ENCODE assay signal across 8 mouse cellular contexts in genomic region chr6:113427397-113427796, GRCm38 (mm10). TPM values are rescaled to one million over a fixed set of nuclear protein-coding genes. Genes with fewer than 3 reads are reported as not detected.
DNase-seq lines count a peak whose midpoint lies in the region; ATAC-seq lines count a peak whose summit lies in the region.

No protein-coding gene starts in this region.

- 0 out of 2 replicates have a peak, but pooled peaks cover 2% of the 10 kb centered on the region for H3K27me3 ChIP-seq in neural tube, embryonic 15.5 days (replicated peaks)

- no peak overlapping the region for H3K4me3 ChIP-seq in neural tube, embryonic 15.5 days (replicated peaks)

- peak; percentile 59 to 83 for DNase-seq in cerebellum, postnatal 14 days
- no peak for DNase-seq in cerebellum, adult 11-12 months
- peak; percentile 47 for DNase-seq in neural tube, embryonic 10.5 days (ENCODE audit: extremely low spot score, low spot score)
- peak; percentile 70 for DNase-seq in mesoderm, embryonic 11.5 days (ENCODE audit: low read depth, low spot score)
- DNase-seq in urinary bladder, adult 2 months (ENCODE audit: low spot score), result no peak
- DNase-seq in cerebellum, postnatal 36 days, result no peak

- H3K4me1 ChIP-seq in neural tube, embryonic 15.5 days, result no peaks in the 10 kb centered on the region

- H3K9me3 ChIP-seq in neural tube, embryonic 15.5 days (replicated peaks), result no peaks in the 10 kb centered on the region

- no peak overlapping the region for H3K9ac ChIP-seq in neural tube, embryonic 15.5 days (replicated peaks)

- H3K4me2 ChIP-seq in neural tube, embryonic 15.5 days, result no peak overlapping the region

- no peaks in the 10 kb centered on the region for H3K36me3 ChIP-seq in neural tube, embryonic 15.5 days

- WGBS in neural tube, embryonic 15.5 days, result 66% methylated on average over 3 of the region's 3 CpGs

- no peak overlapping the region for H3K27ac ChIP-seq in neural tube, embryonic 15.5 days (replicated peaks)

- ATAC-seq in neural tube, embryonic 15.5 days (ENCODE audit: low FRiP score), result no peak
- peak; percentile 65 for ATAC-seq in erythroblast, adult 5-6 weeks (replicated peaks; ENCODE audit: low FRiP score, poor library complexity, severe bottlenecking)

RNA-seq across cellular contexts. Expression of gene Cidec, which starts 8.2 kb away (rescaled TPM):
- 0.24 TPM in 1 of 2 replicates, not detected in the other for polyA plus RNA-seq in neural tube, embryonic 15.5 days (2015; fragmentation: Nextera tagmentation; extraction: Ambion mirVana)
- total RNA-seq in erythroblast, adult 5-6 weeks (2015; ENCODE audit: low replicate concordance), result not detected in 2 replicates
- total RNA-seq in erythroblast, adult 5-6 weeks (2017; ENCODE audit: low replicate concordance), result not detected in 2 replicates
- 31.0 and 68.5 TPM in 2 replicates for polyA plus RNA-seq in urinary bladder, adult 2 months (2012; rRNA removed)

RNA-seq across cellular contexts. Expression of gene Rpusd3, which starts 8.3 kb away (rescaled TPM):
- 20.0 and 24.6 TPM in 2 replicates for polyA plus RNA-seq in neural tube, embryonic 15.5 days (2015; fragmentation: Nextera tagmentation; extraction: Ambion mirVana)
- not detected in 2 replicates for total RNA-seq in erythroblast, adult 5-6 weeks (2015; ENCODE audit: low replicate concordance)
- total RNA-seq in erythroblast, adult 5-6 weeks (2017; ENCODE audit: low replicate concordance), result 2.8 TPM in 1 of 2 replicates, not detected in the other
- polyA plus RNA-seq in urinary bladder, adult 2 months (2012; rRNA removed), result 11.8 and 17.3 TPM in 2 replicates

RNA-seq across cellular contexts. Expression of gene Jagn1, which starts 15.0 kb away (rescaled TPM):
- 103 TPM in 2 replicates for polyA plus RNA-seq in neural tube, embryonic 15.5 days (2015; fragmentation: Nextera tagmentation; extraction: Ambion mirVana)
- total RNA-seq in erythroblast, adult 5-6 weeks (2015; ENCODE audit: low replicate concordance), result 8.1 and 14.4 TPM in 2 replicates
- 2.0 and 3.1 TPM in 2 replicates for total RNA-seq in erythroblast, adult 5-6 weeks (2017; ENCODE audit: low replicate concordance)
- 54.5 and 61.3 TPM in 2 replicates for polyA plus RNA-seq in urinary bladder, adult 2 months (2012; rRNA removed)

RNA-seq across cellular contexts. Expression of gene Il17re, which starts 30.9 kb away (rescaled TPM):
- polyA plus RNA-seq in neural tube, embryonic 15.5 days (2015; fragmentation: Nextera tagmentation; extraction: Ambion mirVana), result 0.50 and 1.5 TPM in 2 replicates
- 0.42 TPM in 1 of 2 replicates, not detected in the other for total RNA-seq in erythroblast, adult 5-6 weeks (2015; ENCODE audit: low replicate concordance)
- total RNA-seq in erythroblast, adult 5-6 weeks (2017; ENCODE audit: low replicate concordance), result 0.51 TPM in 1 of 2 replicates, not detected in the other
- 71.8 and 87.7 TPM in 2 replicates for polyA plus RNA-seq in urinary bladder, adult 2 months (2012; rRNA removed)

RNA-seq across cellular contexts. Expression of gene Ttll3, which starts 38.3 kb away (rescaled TPM):
- 10.3 and 11.3 TPM in 2 replicates for polyA plus RNA-seq in neural tube, embryonic 15.5 days (2015; fragmentation: Nextera tagmentation; extraction: Ambion mirVana)
- total RNA-seq in erythroblast, adult 5-6 weeks (2015; ENCODE audit: low replicate concordance), result 3.3 TPM in 1 of 2 replicates, not detected in the other
- total RNA-seq in erythroblast, adult 5-6 weeks (2017; ENCODE audit: low replicate concordance), result 2.3 and 3.6 TPM in 2 replicates
- 6.3 and 8.5 TPM in 2 replicates for polyA plus RNA-seq in urinary bladder, adult 2 months (2012; rRNA removed)

Comparison
In these comparisons a context has a peak if more than half of its experiments do, and no peak if none do; other contexts are left out.
1. DNase-seq: peak in cerebellum, postnatal 14 days (2 of 2), neural tube, embryonic 10.5 days (single experiment) and mesoderm, embryonic 11.5 days (single experiment); none in cerebellum, adult 11-12 months (single experiment), urinary bladder, adult 2 months (single experiment) and cerebellum, postnatal 36 days (0 of 2).
2. RNA of gene Cidec, which starts 8.2 kb away (polyA plus RNA-seq): 31.0 to 68.5 TPM in urinary bladder, adult 2 months; 0.24 TPM in neural tube, embryonic 15.5 days; every median in the first group is over 10 times any median in the second.